Comparison of ENCODE assay signal across 8 mouse cellular contexts in genomic region chr12:75734891-75735245, GRCm38 (mm10). TPM values are rescaled to one million over a fixed set of nuclear protein-coding genes. Genes with fewer than 3 reads are reported as not detected.
DNase-seq lines count a peak whose midpoint lies in the region; ATAC-seq and TF ChIP-seq lines count a peak whose summit lies in the region.

No protein-coding gene starts in this region.

- H3K36me3 ChIP-seq in forebrain, postnatal 0 days (ENCODE audit: insufficient read depth): no peaks in the 10 kb centered on the region
- H3K36me3 ChIP-seq in kidney, embryonic 16.5 days (ENCODE audit: insufficient read depth, low read length): no peaks in the 10 kb centered on the region
- no peaks in the 10 kb centered on the region for H3K36me3 ChIP-seq in stomach, embryonic 15.5 days

- peak overlapping the region; percentile 79 for H3K4me3 ChIP-seq in forebrain, postnatal 0 days (ENCODE audit: low read depth, low read length)
- peak overlapping the region; percentile 83 for H3K4me3 ChIP-seq in kidney, embryonic 16.5 days (ENCODE audit: low read length)
- peak overlapping the region; percentile 91 for H3K4me3 ChIP-seq in stomach, embryonic 15.5 days (replicated peaks)

- peak overlapping the region; percentile 90 for H3K9ac ChIP-seq in forebrain, postnatal 0 days
- H3K9ac ChIP-seq in kidney, embryonic 16.5 days (replicated peaks; ENCODE audit: low read length): peak overlapping the region; percentile 94
- H3K9ac ChIP-seq in stomach, embryonic 15.5 days: peak overlapping the region; percentile 89

- TF ChIP-seq CTCF in forebrain, postnatal 0 days (IDR thresholded peaks at IDR 0.05; ENCODE audit: low read depth): no peak

- H3K9me3 ChIP-seq in forebrain, postnatal 0 days (ENCODE audit: low read length): no peaks in the 10 kb centered on the region
- H3K9me3 ChIP-seq in kidney, embryonic 16.5 days (ENCODE audit: low read length): no peaks in the 10 kb centered on the region
- no peaks in the 10 kb centered on the region for H3K9me3 ChIP-seq in stomach, embryonic 15.5 days

- peak overlapping the region; percentile 92 for H3K4me2 ChIP-seq in forebrain, postnatal 0 days (ENCODE audit: low read depth)
- H3K4me2 ChIP-seq in kidney, embryonic 16.5 days (replicated peaks; ENCODE audit: low read depth, low read length): peak overlapping the region; percentile 79
- H3K4me2 ChIP-seq in stomach, embryonic 15.5 days: peak overlapping the region; percentile 91

- WGBS in forebrain, postnatal 0 days: 2% methylated on average over 17 of the region's 17 CpGs
- 1% methylated on average over 17 of the region's 17 CpGs for WGBS in kidney, embryonic 16.5 days
- 2% methylated on average over 17 of the region's 17 CpGs for WGBS in stomach, embryonic 15.5 days

- ATAC-seq in cerebellum, adult (ENCODE audit: insufficient number of reproducible peaks, low FRiP score, low TSS enrichment): peak; percentile 46
- ATAC-seq in forebrain, postnatal 0 days: no peak
- peak; percentile 28 for ATAC-seq in kidney, embryonic 16.5 days (ENCODE audit: low FRiP score, low TSS enrichment)
- peak; percentile 34; the same call in 1 of the 2 replicates for ATAC-seq in megakaryocyte-erythroid progenitor cell, adult 5-6 weeks (replicated peaks; ENCODE audit: low FRiP score, low TSS enrichment, poor library complexity, severe bottlenecking)
- peak; percentile 33 for ATAC-seq in stomach, embryonic 15.5 days (ENCODE audit: insufficient read depth, low FRiP score, low read depth)

- peaks cover 20% of the 10 kb centered on the region for H3K4me1 ChIP-seq in forebrain, postnatal 0 days (ENCODE audit: insufficient read depth)
- peaks cover 14% of the 10 kb centered on the region for H3K4me1 ChIP-seq in kidney, embryonic 16.5 days (ENCODE audit: insufficient read depth, low read length)
- 0 out of 2 replicates have a peak, but pooled peaks cover 4% of the 10 kb centered on the region for H3K4me1 ChIP-seq in stomach, embryonic 15.5 days

- no peak for DNase-seq in cerebellum, adult 11-12 months
- peak; percentile 32 for DNase-seq in urinary bladder, postnatal 25 days (ENCODE audit: low spot score)
- DNase-seq in urinary bladder, postnatal 10 days (ENCODE audit: low spot score): no peak
- DNase-seq in forebrain, postnatal 0 days: no peak

- peak overlapping the region; percentile 82 for H3K27ac ChIP-seq in forebrain, postnatal 0 days (ENCODE audit: low read depth, low read length)
- peak overlapping the region; percentile 67; the same call in 1 of the 2 replicates for H3K27ac ChIP-seq in kidney, embryonic 16.5 days (ENCODE audit: low read length)
- H3K27ac ChIP-seq in stomach, embryonic 15.5 days: peak overlapping the region; percentile 80

- no peaks in the 10 kb centered on the region for H3K27me3 ChIP-seq in forebrain, postnatal 0 days (ENCODE audit: insufficient read depth, low read length)
- H3K27me3 ChIP-seq in kidney, embryonic 16.5 days (ENCODE audit: insufficient read depth, low read length): no peaks in the 10 kb centered on the region
- no peaks in the 10 kb centered on the region for H3K27me3 ChIP-seq in stomach, embryonic 15.5 days (replicated peaks)

RNA-seq across cellular contexts. Expression of gene Sgpp1, which starts 0.7 kb away (rescaled TPM):
- total RNA-seq in forebrain, postnatal 0 days (2014; rRNA removed): 32.5 and 38.7 TPM in 2 replicates
- 17.4 and 18.8 TPM in 2 replicates for polyA plus RNA-seq in forebrain, postnatal 0 days (2015; fragmentation: Nextera tagmentation; extraction: Ambion mirVana)
- polyA plus RNA-seq in kidney, embryonic 16.5 days (2015; fragmentation: Nextera tagmentation; extraction: Ambion mirVana): 14.5 and 15.9 TPM in 2 replicates
- 46.1 and 58.9 TPM in 2 replicates for total RNA-seq in megakaryocyte-erythroid progenitor cell, adult 5-6 weeks (2014; fragmentation: Nextera tagmentation)
- total RNA-seq in megakaryocyte-erythroid progenitor cell, adult 5-6 weeks (2017): 78.3 and 96.8 TPM in 2 replicates
- 21.9 and 23.4 TPM in 2 replicates for polyA plus RNA-seq in stomach, embryonic 15.5 days (2015; fragmentation: Nextera tagmentation; extraction: Ambion mirVana)
